Mouse (Mus musculus) hindbrain, embryonic 13.5 days (tissue): ENCODE data around the gene Cd3eap. TPM values are rescaled to one million over a fixed set of nuclear protein-coding genes. Genes with fewer than 3 reads are reported as not detected.

Source experiments
- ATAC-seq: fragments of 200-750 bp; cut with Nextera tagmentation; 2 replicates; pipeline ENCODE4 v1.8.0; 2017; ENCODE audit warnings: moderate TSS enrichment; ENCODE audit not compliant: low FRiP score
- H3K27ac ChIP-seq: fragments of 300-500 bp; sonication (generic); 2 replicates; pipeline ENCODE4 v1.5.1; 2015; ENCODE audit warnings: inconsistent platforms, mild to moderate bottlenecking, moderate library complexity
- H3K27me3 ChIP-seq: fragments of 300-500 bp; sonication (generic); 2 replicates; pipeline ENCODE4 v1.6.1; 2015; ENCODE audit warnings: mild to moderate bottlenecking, inconsistent platforms
- H3K36me3 ChIP-seq: fragments of 300-500 bp; sonication (generic); 2 replicates; pipeline ENCODE4 v1.6.1; 2015; ENCODE audit warnings: mild to moderate bottlenecking, inconsistent platforms
- H3K4me1 ChIP-seq: fragments of 300-500 bp; sonication (generic); replicated peaks from 2 replicates; pipeline ENCODE4 v1.6.1; 2015; ENCODE audit warnings: inconsistent platforms
- H3K4me2 ChIP-seq: fragments of 300-500 bp; sonication (generic); 2 replicates; pipeline ENCODE4 v1.6.1; 2015; ENCODE audit warnings: inconsistent platforms, mild to moderate bottlenecking, moderate library complexity
- H3K4me3 ChIP-seq: fragments of 300-500 bp; sonication (generic); 2 replicates; pipeline ENCODE4 v1.5.1; 2015; ENCODE audit warnings: mild to moderate bottlenecking, inconsistent platforms
- H3K9ac ChIP-seq: fragments of 300-500 bp; sonication (generic); 2 replicates; pipeline ENCODE4 v1.6.1; 2015; ENCODE audit warnings: mild to moderate bottlenecking, inconsistent platforms
- H3K9me3 ChIP-seq: fragments of 300-500 bp; sonication (generic); 2 replicates; pipeline ENCODE4 v1.6.1; 2016; ENCODE audit warnings: inconsistent platforms
- WGBS: fragments of 180-500 bp; shearing (Covaris S2); methylation state at CpG from one replicate; pipeline ENCODE4 v1.1.7; 2015; 5-methylcytosine and 5-hydroxymethylcytosine counted together
- microRNA counts: library from miRNA; unstranded; fragments of <30 nt; microRNA quantifications from one replicate; lab custom pipeline; 2016
- microRNA-seq: library from miRNA; unstranded; fragments of <30 nt; microRNA quantifications from one replicate; pipeline ENCODE4, GENCODE M21; 2016
- polyA plus RNA-seq: library from polyadenylated mRNA; unstranded; fragments of >200 nt; fragmentation: Nextera tagmentation; extraction: Ambion mirVana; gene quantifications from 2 replicates; pipeline ENCODE4 v1.2.1, GENCODE M21; 2015

The Cd3eap gene
- polyA plus RNA-seq, 1 experiment from 2014 or later = 20.9 TPM

DNA sequence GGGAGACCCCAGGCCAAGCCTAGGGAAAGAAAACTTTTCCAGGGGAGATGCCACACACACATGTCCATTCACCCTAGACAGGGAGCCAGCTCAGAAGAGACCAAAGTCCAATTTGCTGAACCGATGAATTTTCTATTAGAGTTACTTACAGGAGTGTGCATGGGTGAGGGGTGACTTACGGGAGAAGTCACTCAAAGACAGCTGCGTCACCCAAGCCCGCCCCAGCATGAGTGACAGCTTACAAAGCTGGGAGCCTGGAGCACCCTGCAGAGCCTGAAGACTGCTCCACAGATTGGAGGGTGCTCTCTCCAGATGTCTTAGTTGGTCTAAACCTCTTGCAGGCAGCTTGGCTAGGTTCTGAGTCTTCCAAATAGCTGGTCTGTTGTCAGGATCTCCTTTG is 47.3 kb downstream of the Cd3eap start:
- H3K27me3 ChIP-seq = peaks cover 42% of the 10 kb centered on the region
- WGBS = 39% methylated on average over 4 of the region's 4 CpGs
- H3K4me3 ChIP-seq = no peak overlapping the region
- 0 out of 2 replicates have a peak overlapping the region, but pooled peaks have one; percentile 19 for H3K9ac ChIP-seq
- H3K4me1 ChIP-seq = peaks cover 25% of the 10 kb centered on the region
- H3K4me2 ChIP-seq = no peak overlapping the region
- H3K27ac ChIP-seq = no peak overlapping the region
- H3K9me3 ChIP-seq = no peaks in the 10 kb centered on the region
- ATAC-seq = no peak
- H3K36me3 ChIP-seq = no peaks in the 10 kb centered on the region

DNA sequence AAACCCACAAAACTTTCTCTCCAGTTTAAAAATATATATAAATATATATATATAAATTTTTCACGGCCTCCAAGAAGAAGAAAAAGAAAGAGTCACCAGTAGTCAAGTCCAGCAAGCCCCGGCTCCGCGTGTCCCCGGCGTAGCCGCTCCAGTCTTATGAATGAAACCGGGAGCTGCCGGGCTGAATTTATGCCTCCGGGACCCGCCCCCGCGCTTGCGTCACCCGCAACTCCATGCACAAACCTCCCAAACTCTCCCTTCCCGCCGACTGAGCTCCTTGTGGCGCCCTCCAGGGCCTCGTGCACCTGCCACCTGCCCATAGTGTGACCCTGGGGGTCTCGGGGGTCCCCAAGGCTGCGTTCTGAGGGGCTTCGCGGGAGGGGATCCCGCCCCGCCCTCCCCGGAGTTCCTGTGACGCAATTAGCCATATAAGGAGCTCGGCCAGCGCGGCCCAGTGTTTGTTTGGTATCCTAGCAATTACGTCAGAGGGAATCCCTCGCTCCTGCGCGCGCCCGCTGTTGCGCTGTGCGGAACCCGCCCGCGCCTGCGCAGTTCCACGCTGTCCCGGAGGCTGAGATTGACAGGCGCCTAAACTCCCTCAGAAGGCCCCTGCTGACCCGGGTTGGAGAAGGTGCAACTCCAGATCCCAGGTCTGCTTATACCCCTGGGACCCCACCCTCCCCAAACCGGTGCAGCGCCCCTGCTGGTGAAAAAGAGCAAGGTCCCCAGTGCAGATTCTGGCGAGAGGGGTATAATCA is 49.2 kb downstream of the Cd3eap start, which contains the start of gene Fosb:
Fosb (minus strand) TSS at position 168 of the 758 bp plus-strand sequence.
- no peaks in the 10 kb centered on the region for H3K9me3 ChIP-seq
- no peaks in the 10 kb centered on the region for H3K36me3 ChIP-seq
- peak within 1 kb of the TSS; percentile 89 for H3K4me2 ChIP-seq
- no peak within 1 kb of the TSS for H3K27ac ChIP-seq
- H3K27me3 ChIP-seq = peaks cover 60% of the 10 kb centered on the region
- peak within 1 kb of the TSS; percentile 75 for H3K9ac ChIP-seq
- H3K4me3 ChIP-seq = peak within 1 kb of the TSS; percentile 54
- ATAC-seq = peak; percentile 88
- WGBS = under 1% methylated on average over 49 of the region's 49 CpGs
- H3K4me1 ChIP-seq = peaks cover 28% of the 10 kb centered on the region

DNA sequence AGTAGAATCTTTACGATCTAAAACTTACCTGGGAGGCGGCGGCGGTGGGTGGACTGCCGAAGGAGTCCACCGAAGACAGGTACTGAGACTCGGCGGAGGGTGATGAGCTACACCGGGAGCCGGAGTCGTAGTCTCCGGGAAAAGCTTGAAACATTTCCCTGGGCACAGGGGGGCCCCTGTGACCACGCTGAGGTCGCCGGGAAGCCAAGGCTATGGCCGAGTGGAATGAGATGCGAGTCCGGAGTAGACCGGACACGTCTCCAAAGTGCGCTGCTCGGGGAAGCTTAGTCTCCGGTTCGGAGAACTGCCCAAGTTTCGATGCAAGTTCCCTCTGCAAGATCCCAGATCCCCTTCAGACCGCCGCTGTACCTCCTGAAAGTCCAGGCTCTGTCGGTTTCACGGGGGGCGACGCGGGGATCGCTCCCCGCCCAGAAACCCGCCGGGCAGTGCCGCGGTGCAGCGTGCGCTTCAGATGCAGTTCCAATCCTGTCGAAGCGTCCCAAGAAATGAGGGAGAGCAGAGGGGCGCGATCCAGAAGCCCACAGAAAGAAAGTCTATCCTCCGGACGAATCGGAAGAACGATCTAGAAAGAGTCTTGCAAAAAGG is 49.9 kb downstream of the Cd3eap start:
- peak overlapping the region; percentile 54 for H3K4me3 ChIP-seq
- 1% methylated on average over 48 of the region's 48 CpGs for WGBS
- no peaks in the 10 kb centered on the region for H3K36me3 ChIP-seq
- no peaks in the 10 kb centered on the region for H3K9me3 ChIP-seq
- H3K4me2 ChIP-seq = peak overlapping the region; percentile 89
- peaks cover 61% of the 10 kb centered on the region for H3K27me3 ChIP-seq
- no peak overlapping the region for H3K27ac ChIP-seq
- H3K4me1 ChIP-seq = peaks cover 34% of the 10 kb centered on the region
- peak overlapping the region; percentile 62 for H3K9ac ChIP-seq
- ATAC-seq = no peak

DNA sequence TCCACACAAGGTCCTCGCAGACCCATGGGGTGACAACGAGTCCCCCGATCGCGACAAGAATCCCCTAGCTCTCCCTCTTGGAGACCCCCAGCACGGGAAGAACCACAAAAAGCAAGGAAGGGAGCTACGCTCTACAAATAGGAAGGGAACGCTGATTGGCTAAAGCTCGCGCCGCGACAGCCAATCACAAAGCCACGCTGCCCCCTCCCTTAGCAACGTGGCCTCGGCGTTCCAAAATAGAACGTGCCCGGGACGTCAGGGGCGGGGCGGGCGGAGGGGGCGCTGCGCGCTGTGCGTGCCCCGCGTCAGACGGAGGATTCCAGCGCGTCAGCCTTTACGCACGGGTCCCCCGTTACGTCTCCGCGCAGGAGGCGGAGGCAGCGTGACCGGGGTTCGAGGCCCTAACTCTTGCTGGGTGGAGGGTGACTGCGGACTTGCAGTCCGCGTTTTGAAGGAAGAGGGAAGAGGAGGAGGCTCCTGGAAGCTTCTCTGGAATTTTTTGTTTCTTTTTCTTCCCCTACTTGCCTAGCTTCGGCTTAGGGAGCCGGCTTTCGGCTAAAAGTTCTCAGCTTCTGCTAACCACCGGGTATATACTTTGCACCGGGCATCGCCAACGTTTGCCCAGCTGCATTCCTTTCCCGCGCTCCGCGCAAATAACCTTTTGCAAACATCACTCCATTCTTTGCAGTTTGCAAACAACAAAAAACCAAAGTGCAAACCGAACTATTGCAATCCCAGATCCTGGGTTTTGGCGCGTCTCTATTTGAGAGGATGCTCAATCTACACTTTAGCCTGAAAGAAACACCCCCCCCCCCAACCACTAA is 50.6 kb downstream of the Cd3eap start:
- H3K4me3 ChIP-seq = peak overlapping the region; percentile 54
- H3K4me1 ChIP-seq = peaks cover 41% of the 10 kb centered on the region
- ATAC-seq = peak; percentile 76
- H3K27ac ChIP-seq = peak overlapping the region; percentile 75
- H3K27me3 ChIP-seq = peaks cover 62% of the 10 kb centered on the region
- WGBS = under 1% methylated on average over 58 of the region's 58 CpGs
- H3K9ac ChIP-seq = peak overlapping the region; percentile 62
- H3K9me3 ChIP-seq = no peaks in the 10 kb centered on the region
- peak overlapping the region; percentile 89 for H3K4me2 ChIP-seq
- H3K36me3 ChIP-seq = no peaks in the 10 kb centered on the region

DNA sequence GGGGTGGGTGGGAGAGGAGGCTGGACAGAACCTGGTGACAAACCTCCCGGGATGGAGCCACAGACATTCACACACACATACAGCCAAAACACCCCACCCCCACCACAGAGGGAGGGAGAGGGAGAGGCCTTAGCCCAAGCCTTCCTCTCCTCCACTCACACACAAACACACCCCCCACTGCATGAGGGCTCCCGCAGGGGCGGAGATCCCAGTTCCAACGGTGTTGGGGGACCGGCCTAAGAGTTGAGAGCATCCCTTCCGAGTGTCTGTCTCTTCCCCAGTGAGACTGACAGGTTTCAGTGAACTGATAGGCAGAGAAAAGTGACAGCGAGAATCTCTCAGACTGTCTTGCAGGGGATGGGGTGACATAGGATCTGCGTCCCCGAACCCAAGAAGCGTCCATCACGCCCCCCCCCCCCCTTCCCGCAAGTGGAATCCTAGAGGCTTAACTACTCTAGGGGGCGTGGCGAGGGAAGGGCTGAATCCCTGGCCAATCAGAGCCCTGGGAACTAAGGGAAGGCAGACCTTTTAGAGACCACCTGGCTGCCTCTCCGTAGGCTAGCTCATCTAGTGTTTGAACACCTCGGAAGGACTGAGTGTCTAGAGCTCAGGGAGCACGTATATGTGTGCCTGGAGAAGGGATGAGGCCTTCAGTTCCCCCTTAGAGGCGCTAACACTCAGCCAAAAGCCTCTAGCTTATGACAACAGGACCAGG is 51.4 kb downstream of the Cd3eap start:
- peak; percentile 54 for ATAC-seq
- Histone ChIP-seq H3K36me3 (no peaks in the 10 kb centered on the region), H3K4me1 (peaks cover 44% of the 10 kb centered on the region), H3K27me3 (peaks cover 64% of the 10 kb centered on the region), H3K9ac (peak overlapping the region; percentile 62), H3K4me2 (peak overlapping the region; percentile 89), H3K4me3 (peak overlapping the region; percentile 54), H3K9me3 (no peaks in the 10 kb centered on the region), H3K27ac (peak overlapping the region; percentile 75)
- WGBS = 2% methylated on average over 18 of the region's 18 CpGs

DNA sequence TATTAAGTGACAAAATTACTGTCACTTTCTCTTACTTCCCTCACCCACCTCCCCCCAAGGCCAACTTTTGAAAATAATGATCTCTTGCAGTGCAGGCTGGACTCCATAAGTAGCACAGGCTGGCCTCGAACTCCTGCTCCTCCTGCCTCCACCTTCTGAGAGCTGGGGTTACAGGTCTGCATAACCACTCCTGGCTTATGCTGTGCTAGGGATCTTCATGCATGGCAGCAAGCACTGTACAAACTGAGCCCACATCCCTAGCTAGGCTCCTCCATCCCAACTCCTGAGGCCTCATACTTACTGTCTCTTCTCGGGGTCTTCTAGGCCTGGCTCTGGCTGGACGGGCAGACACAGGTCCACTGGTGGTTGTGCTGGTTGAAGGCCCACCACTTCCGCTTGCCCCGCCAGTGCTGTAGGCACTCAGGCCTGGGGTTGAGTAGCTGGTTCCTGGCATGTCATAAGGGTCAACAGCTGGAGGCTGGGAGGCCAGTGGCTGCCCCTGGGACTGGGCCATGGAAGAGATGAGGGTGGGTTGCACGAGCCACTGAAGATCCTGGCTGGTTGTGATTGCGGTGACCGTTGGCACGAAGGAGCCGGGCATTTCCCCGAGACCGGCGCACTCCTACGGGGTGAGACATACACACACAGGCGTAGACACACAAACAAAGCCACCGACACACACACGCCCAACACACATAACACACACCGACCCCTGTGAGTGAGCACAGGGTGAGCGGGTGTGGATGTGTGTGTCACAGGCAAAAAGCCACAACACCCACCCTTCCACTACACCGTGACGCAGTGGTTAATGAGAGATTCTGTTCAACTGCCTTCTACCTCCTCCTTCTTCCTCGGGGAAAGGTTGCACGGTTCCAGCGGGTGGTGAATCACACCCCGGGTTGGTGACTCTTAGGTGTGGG is 52.2 kb downstream of the Cd3eap start:
- H3K4me1 ChIP-seq = peaks cover 47% of the 10 kb centered on the region
- peak overlapping the region; percentile 24; the same call in 1 of the 2 replicates for H3K9ac ChIP-seq
- no peaks in the 10 kb centered on the region for H3K36me3 ChIP-seq
- no peaks in the 10 kb centered on the region for H3K9me3 ChIP-seq
- ATAC-seq = no peak
- H3K4me3 ChIP-seq = no peak overlapping the region
- H3K27me3 ChIP-seq = peaks cover 66% of the 10 kb centered on the region
- H3K4me2 ChIP-seq = peak overlapping the region; percentile 89
- no peak overlapping the region for H3K27ac ChIP-seq
- WGBS = 72% methylated on average over 25 of the region's 25 CpGs

MicroRNAs within 50 kb of the gene (microRNA counts, 519-probe panel; counts per million panel counts)
- 51.3 counts per million for microRNA mmu-miR-343 (lab: Ali Mortazavi, UCI)

Small RNA genes within 50 kb of the gene (microRNA-seq; reads per million reads assigned to microRNA genes)
- not detected for gene Mir343

Other genes with a start within 250 kb of the Cd3eap start
- gene Gm4969, start 241.1 kb downstream of the Cd3eap start, polyA plus RNA-seq = 2.2 and 3.6 TPM in 2 replicates
- gene Fbxo46, start 239.6 kb downstream of the Cd3eap start, polyA plus RNA-seq = 18.9 and 20.2 TPM in 2 replicates
- 23.1 and 23.8 TPM in 2 replicates for gene Qpctl, start 210.2 kb downstream of the Cd3eap start, polyA plus RNA-seq
- gene Snrpd2, start 209.8 kb downstream of the Cd3eap start, polyA plus RNA-seq = 123 and 128 TPM in 2 replicates
- gene Gipr, start 193.4 kb downstream of the Cd3eap start, polyA plus RNA-seq = 1.6 and 2.3 TPM in 2 replicates
- gene Eml2, start 183.1 kb downstream of the Cd3eap start, polyA plus RNA-seq = 6.6 and 8.2 TPM in 2 replicates
- 1.8 and 2.3 TPM in 2 replicates for gene Gpr4, start 146.9 kb downstream of the Cd3eap start, polyA plus RNA-seq
- gene Opa3, start 131.1 kb downstream of the Cd3eap start, polyA plus RNA-seq = 36.9 and 37.1 TPM in 2 replicates
- 38.5 and 39.7 TPM in 2 replicates for gene Vasp, start 87.7 kb downstream of the Cd3eap start, polyA plus RNA-seq
- gene Ppm1n, start 79.4 kb downstream of the Cd3eap start, polyA plus RNA-seq = 0.49 and 0.69 TPM in 2 replicates
- gene Rtn2, start 76.9 kb downstream of the Cd3eap start, polyA plus RNA-seq = 101 and 104 TPM in 2 replicates
- gene Fosb, start 49.4 kb downstream of the Cd3eap start, polyA plus RNA-seq = 0.06 and 0.08 TPM in 2 replicates
- gene Ercc1, start 14.7 kb downstream of the Cd3eap start, polyA plus RNA-seq = 84.9 and 96.6 TPM in 2 replicates
- gene Ppp1r13l, start 266 bp upstream of the Cd3eap start, polyA plus RNA-seq = 1.4 and 2.2 TPM in 2 replicates
- gene Ercc2, start 22.5 kb upstream of the Cd3eap start, polyA plus RNA-seq = 20.9 and 28.4 TPM in 2 replicates
- 2.1 and 2.4 TPM in 2 replicates for gene Klc3, start 44.6 kb upstream of the Cd3eap start, polyA plus RNA-seq
- 0.81 and 0.87 TPM in 2 replicates for gene Ckm, start 45.3 kb upstream of the Cd3eap start, polyA plus RNA-seq
- gene Mark4, start 99.3 kb upstream of the Cd3eap start, polyA plus RNA-seq = 16.1 TPM in 2 replicates
- gene Exoc3l2, start 103.8 kb upstream of the Cd3eap start, polyA plus RNA-seq = 0.38 and 0.43 TPM in 2 replicates
- gene Bloc1s3, start 148.9 kb upstream of the Cd3eap start, polyA plus RNA-seq = 3.2 and 3.5 TPM in 2 replicates
- 43.9 and 44.9 TPM in 2 replicates for gene Trappc6a, start 148.9 kb upstream of the Cd3eap start, polyA plus RNA-seq
- 0.32 and 0.50 TPM in 2 replicates for gene Nkpd1, start 158.4 kb upstream of the Cd3eap start, polyA plus RNA-seq
- gene Ppp1r37, start 203.6 kb upstream of the Cd3eap start, polyA plus RNA-seq = 32.1 and 32.7 TPM in 2 replicates
- gene Zfp296, start 217.8 kb upstream of the Cd3eap start, polyA plus RNA-seq = 0.17 and 0.22 TPM in 2 replicates
- gene Gemin7, start 218.1 kb upstream of the Cd3eap start, polyA plus RNA-seq = 139 and 144 TPM in 2 replicates
- gene Clasrp, start 245.0 kb upstream of the Cd3eap start, polyA plus RNA-seq = 54.2 and 60.5 TPM in 2 replicates